Mouse (Mus musculus) liver, embryonic 14.5 days (tissue): ENCODE results near the gene Grm3. TPM values are rescaled to one million over a fixed set of nuclear protein-coding genes. Genes with fewer than 3 reads are reported as not detected.

Experiments
- ATAC-seq: fragments of 200-750 bp; cut with Nextera tagmentation; 2 replicates; pipeline ENCODE4 v1.8.0; 2017; ENCODE audit warnings: moderate number of reproducible peaks, mild to moderate bottlenecking, moderate library complexity; ENCODE audit not compliant: insufficient read depth
- DNase-seq, 3 experiments: peaks; one replicate each; pipeline ENCODE4 v3.0.0-alpha.2; 2012 to 2013; ENCODE audit warnings: low read depth in 3 of 3, low spot score in 3 of 3
- H3K27ac ChIP-seq: fragments of 300-500 bp; sonication (generic); 2 replicates; pipeline ENCODE4 v1.5.1; 2014; ENCODE audit warnings: moderate library complexity, mild to moderate bottlenecking, control low read depth, inconsistent platforms
- H3K27me3 ChIP-seq: fragments of 300-500 bp; sonication (generic); 2 replicates; pipeline ENCODE4 v1.6.1; 2014; ENCODE audit warnings: mild to moderate bottlenecking, low read length, moderate library complexity; ENCODE audit not compliant: control insufficient read depth, insufficient read depth
- H3K36me3 ChIP-seq: fragments of 300-500 bp; sonication (generic); replicated peaks from 2 replicates; pipeline ENCODE4 v1.6.1; 2014; ENCODE audit warnings: low read depth; ENCODE audit not compliant: control insufficient read depth, insufficient read depth
- H3K4me1 ChIP-seq, 2 experiments: fragments of 200-500 bp in 1 of 2; fragments of 300-500 bp in 1 of 2; sonication (generic) in 1 of 2; replicated peaks; 2 replicates each; pipeline ENCODE4 v1.6.1; 2012 to 2014; ENCODE audit warnings: antibody characterized with exemption in 1 of 2, inconsistent platforms in 1 of 2, low read length in 1 of 2; ENCODE audit not compliant: control insufficient read depth in 2 of 2, insufficient read depth in 2 of 2
- H3K4me2 ChIP-seq: fragments of 300-500 bp; sonication (generic); 2 replicates; pipeline ENCODE4 v1.6.1; 2014; ENCODE audit warnings: low read depth, mild to moderate bottlenecking, control low read depth, moderate library complexity
- H3K4me3 ChIP-seq, 2 experiments: fragments of 200-500 bp in 1 of 2; fragments of 300-500 bp in 1 of 2; sonication (generic) in 1 of 2; 2 replicates each; pipeline ENCODE4 v1.5.1; 2012 to 2014; ENCODE audit warnings: low read depth in 2 of 2, low read length in 2 of 2, mild to moderate bottlenecking in 2 of 2, control low read depth in 1 of 2, inconsistent platforms in 1 of 2, moderate library complexity in 1 of 2; ENCODE audit not compliant: insufficient read depth in 1 of 2
- H3K9ac ChIP-seq: fragments of 300-500 bp; sonication (generic); replicated peaks from 2 replicates; pipeline ENCODE4 v1.6.1; 2014; ENCODE audit warnings: mild to moderate bottlenecking, control low read depth, moderate library complexity
- H3K9me3 ChIP-seq: fragments of 300-500 bp; sonication (generic); 2 replicates; pipeline ENCODE4 v1.6.1; 2016; ENCODE audit warnings: low read length, mixed read lengths; ENCODE audit not compliant: control insufficient read depth
- CTCF ChIP-seq: IDR thresholded peaks from 2 replicates; pipeline ENCODE4 v1.5.1; 2016; ENCODE audit warnings: antibody characterized with exemption, low read depth, control low read depth
- EP300 ChIP-seq: IDR thresholded peaks from 2 replicates; pipeline ENCODE4 v1.6.1; 2016; ENCODE audit warnings: antibody characterized with exemption, low read depth
- WGBS: fragments of 180-500 bp; shearing (Covaris S2); extraction: QIAGEN DNeasy Blood & Tissue Kit; methylation state at CpG from one replicate; pipeline ENCODE4 v1.1.7; 2014; ENCODE audit not compliant: insufficient replicate concordance; 5-methylcytosine and 5-hydroxymethylcytosine counted together
- polyA plus RNA-seq, 2 experiments: library from polyadenylated mRNA; depleted of rRNA in 1 of 2; stranded (reverse) in 1 of 2; unstranded in 1 of 2; fragments of >200 nt; fragmentation: Nextera tagmentation in 1 of 2; extraction: Ambion mirVana in 1 of 2; gene quantifications; 2 replicates each; pipeline versions ENCODE4 v1.2.1 to v1.2.3; 2012 to 2014

Gene Grm3
- polyA plus RNA-seq (2012; rRNA removed) (0.02 TPM in 1 of 2 replicates, not detected in the other), polyA plus RNA-seq (2014; fragmentation: Nextera tagmentation; extraction: Ambion mirVana) (not detected in 2 replicates)

DNA sequence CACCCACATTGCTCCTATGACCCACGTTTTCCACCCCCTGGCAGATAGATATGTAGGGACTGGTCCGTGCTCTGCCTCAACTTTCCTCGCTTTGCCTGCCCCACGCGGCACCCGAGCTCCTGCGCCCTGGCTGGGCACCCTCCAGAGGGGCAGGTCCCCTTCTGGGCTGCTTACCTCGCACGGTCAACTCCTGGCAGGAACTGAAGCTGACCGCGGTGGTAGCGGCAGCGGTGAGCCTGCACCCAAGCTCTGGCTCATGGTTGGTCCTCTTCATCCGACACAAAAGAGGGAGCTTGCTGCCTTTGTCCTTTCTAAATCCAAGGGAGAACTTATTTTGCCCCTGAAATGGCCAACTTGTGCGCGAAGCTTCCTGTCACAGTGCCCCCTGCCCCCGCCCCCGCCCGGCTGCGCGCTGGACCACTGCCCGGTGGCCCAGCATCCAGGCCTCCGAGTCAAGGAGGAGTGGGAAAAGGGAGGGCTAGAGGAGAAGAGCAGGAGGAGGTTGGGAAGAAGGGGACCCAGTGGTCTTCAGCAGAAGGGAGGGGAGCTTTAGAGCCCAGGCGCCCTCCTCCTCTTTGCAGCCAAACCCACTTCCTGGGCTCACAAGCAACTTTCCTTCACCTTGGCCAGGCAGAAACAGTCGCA lies at the start of gene Grm3:
Gene Grm3, minus strand, starts transcription at position 215 of the 645 bp plus-strand sequence.
- Histone ChIP-seq H3K4me2 (no peak within 1 kb of the TSS), H3K4me1 (no peaks in the 10 kb centered on the region), H3K27ac (no peak within 1 kb of the TSS), H3K27me3 (peaks cover 9% of the 10 kb centered on the region), H3K9me3 (no peaks in the 10 kb centered on the region), H3K36me3 (no peaks in the 10 kb centered on the region), H3K9ac (no peak within 1 kb of the TSS), H3K4me3 (no peak within 1 kb of the TSS)
- DNase-seq, result no peak
- ATAC-seq, result no peak
- WGBS, result under 1% methylated on average over 25 of the region's 25 CpGs
- TF ChIP-seq CTCF, result no peak
- no peak for TF ChIP-seq EP300

- DNase-seq, result no peak
- no peak for TF ChIP-seq CTCF
- no peak for TF ChIP-seq EP300
- no peak overlapping the region for H3K4me2 ChIP-seq
These were observed 30.8 kb upstream of the Grm3 start for GRCm38 (mm10) chr5:9755751-9756150.

DNA sequence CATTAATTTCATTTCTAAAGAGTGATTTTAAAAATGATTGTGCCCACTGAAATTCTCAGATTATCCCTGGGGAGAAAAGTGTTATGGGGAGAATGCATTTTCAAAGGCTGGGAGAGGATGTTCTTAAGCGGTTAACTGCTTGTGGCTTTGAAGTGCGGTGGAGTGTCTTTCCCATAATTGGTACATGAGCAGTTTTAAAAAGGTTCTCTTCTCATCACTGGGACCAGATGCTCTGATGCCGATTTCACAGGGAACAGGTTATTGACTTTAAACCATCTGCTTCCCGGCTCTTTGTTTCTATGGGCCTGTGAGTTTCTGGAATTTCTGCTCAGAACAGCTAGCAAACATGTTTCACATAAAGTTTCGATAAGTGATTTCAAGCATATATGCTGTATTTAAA lies 23.2 kb upstream of the Grm3 start:
- WGBS, result 65% methylated on average over 5 of the region's 5 CpGs
- TF ChIP-seq EP300 (no peak), CTCF (no peak)
- Histone ChIP-seq H3K4me3 (no peak overlapping the region), H3K36me3 (no peaks in the 10 kb centered on the region), H3K4me1 (no peaks in the 10 kb centered on the region), H3K4me2 (no peak overlapping the region), H3K27me3 (no peaks in the 10 kb centered on the region), H3K27ac (no peak overlapping the region), H3K9me3 (no peaks in the 10 kb centered on the region), H3K9ac (no peak overlapping the region)
- ATAC-seq (no peak), DNase-seq (no peak)

More at GRCm38 (mm10) chr5:9755751-9756150, 30.8 kb upstream of the Grm3 start:
- Histone ChIP-seq H3K27ac (no peak overlapping the region), H3K27me3 (no peaks in the 10 kb centered on the region), H3K9ac (no peak overlapping the region), H3K4me1 (no peaks in the 10 kb centered on the region), H3K9me3 (no peaks in the 10 kb centered on the region), H3K4me3 (no peak overlapping the region), H3K36me3 (no peaks in the 10 kb centered on the region)
- no peak for ATAC-seq
- WGBS, result 56% methylated on average over 2 of the region's 2 CpGs

DNA sequence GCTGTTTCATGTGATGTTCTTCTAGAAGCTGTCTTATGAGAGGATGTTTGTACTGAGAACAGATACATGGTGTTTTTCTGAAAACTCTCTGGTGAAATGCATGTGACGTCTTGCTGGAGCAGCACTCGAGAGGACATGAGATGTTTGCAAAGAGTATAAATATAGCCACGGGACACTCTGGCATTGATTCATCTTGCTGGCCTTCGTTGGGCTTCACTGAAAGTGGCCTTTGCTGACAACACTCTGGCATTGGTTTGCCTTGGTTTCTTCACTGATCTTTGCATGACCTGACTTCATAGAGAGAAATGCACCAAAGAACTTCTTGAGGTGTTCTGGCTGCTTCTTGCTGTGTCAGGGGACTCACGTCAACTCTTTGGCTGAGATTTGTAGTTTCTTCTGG lies 19.1 kb upstream of the Grm3 start:
- WGBS, result 63% methylated on average over 5 of the region's 5 CpGs
- H3K4me2 ChIP-seq, result no peak overlapping the region
- H3K27me3 ChIP-seq, result no peaks in the 10 kb centered on the region
- no peaks in the 10 kb centered on the region for H3K9me3 ChIP-seq
- no peak overlapping the region for H3K9ac ChIP-seq
- DNase-seq (no peak), ATAC-seq (no peak)
- no peak overlapping the region for H3K27ac ChIP-seq
- H3K4me1 ChIP-seq, result no peaks in the 10 kb centered on the region
- no peaks in the 10 kb centered on the region for H3K36me3 ChIP-seq
- TF ChIP-seq CTCF (no peak), EP300 (no peak)
- H3K4me3 ChIP-seq, result no peak overlapping the region

GRCm38 (mm10) chr5:9725601-9726268 lies 765 bp upstream of the Grm3 start:
- Histone ChIP-seq H3K9me3 (no peaks in the 10 kb centered on the region), H3K27ac (no peak overlapping the region), H3K27me3 (peaks cover 9% of the 10 kb centered on the region), H3K36me3 (no peaks in the 10 kb centered on the region), H3K9ac (no peak overlapping the region), H3K4me2 (no peak overlapping the region), H3K4me3 (no peak overlapping the region), H3K4me1 (no peaks in the 10 kb centered on the region)
- 2% methylated on average over 22 of the region's 22 CpGs for WGBS
- TF ChIP-seq EP300, result no peak
- no peak for TF ChIP-seq CTCF
- DNase-seq (no peak), ATAC-seq (no peak)
